Mouse (Mus musculus) 416B (cell line): ENCODE results near the gene Plxnb1.

ENCODE experiments used
- DNase-seq: peaks from one replicate; pipeline ENCODE4 v3.0.0; 2011; ENCODE audit warnings: low read depth

Gene Plxnb1

DNA sequence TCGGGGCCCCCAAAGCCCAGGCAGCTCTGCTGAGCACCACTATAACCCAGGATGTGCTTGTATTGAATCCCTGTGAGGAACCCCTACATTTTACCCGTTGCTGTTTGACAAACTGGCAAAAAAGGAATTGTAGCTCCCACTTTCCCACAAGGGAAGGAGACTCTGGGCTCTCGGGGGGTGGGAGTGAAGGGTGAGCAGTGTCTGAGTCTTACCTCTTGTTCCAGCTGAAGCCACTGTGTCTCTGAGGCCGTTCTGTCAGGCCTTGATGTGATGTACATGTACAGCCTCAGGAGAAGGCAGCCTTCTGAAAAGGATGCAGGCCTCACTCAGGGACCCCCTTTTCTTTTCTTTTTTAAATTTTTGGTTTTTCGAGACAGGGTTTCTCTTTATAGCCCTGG, 34.3 kb upstream of the Plxnb1 start:
- DNase-seq: no peak

GRCm38 (mm10) chr9:109068095-109068735, 27.0 kb upstream of the Plxnb1 start:
- DNase-seq: no peak

DNA sequence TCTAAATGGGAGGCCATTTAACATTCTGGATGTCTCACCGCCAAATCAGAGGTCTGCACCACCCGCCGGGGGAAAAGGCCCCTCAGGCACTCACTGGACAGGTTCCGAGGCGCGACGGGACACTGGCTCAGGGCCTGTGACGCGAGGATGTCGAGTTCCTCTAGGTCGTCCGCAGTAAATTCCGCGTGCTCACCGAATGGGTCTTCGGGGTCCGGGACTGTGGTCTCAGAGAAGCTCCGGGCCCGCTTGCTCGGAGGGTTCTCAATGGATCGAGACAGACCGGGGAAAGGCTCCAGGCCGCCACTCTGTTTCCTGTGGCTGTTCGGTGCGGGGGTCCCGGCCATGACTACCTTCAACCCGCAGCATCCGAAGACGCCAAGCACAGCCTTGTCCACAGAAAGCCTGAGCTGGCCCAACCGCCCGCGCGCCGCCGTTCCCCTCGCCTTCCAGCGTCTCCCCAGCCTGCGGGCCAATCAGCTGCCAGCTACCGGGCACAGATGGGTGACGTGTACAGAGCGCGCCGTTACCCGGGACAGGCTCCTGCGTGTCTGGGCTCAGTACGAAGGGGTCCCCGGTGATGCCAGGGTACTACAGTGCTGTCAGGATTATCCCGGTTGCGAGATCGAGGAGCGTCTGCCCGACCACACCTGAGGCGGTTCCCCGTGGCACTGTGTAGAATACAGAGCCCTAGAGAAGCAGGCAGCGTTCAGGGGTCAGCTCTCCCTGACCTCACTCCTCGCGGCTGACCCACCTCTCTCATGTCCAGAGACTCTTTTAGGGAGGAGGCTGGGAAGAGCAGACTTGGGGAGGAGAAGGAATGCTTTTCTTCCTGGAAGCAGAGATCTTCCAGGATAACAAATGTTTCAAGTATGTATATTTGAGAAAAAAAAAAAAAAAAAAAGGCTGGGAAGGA, 21.3 kb upstream of the Plxnb1 start, which contains the start of gene Atrip:
Atrip (minus strand) TSS at position 464 of the 913 bp plus-strand sequence.
- peak; percentile 86 for DNase-seq

GRCm38 (mm10) chr9:109080516-109080915, 14.7 kb upstream of the Plxnb1 start:
- DNase-seq: no peak

GRCm38 (mm10) chr9:109081749-109082123, 13.5 kb upstream of the Plxnb1 start:
- DNase-seq: no peak

DNA sequence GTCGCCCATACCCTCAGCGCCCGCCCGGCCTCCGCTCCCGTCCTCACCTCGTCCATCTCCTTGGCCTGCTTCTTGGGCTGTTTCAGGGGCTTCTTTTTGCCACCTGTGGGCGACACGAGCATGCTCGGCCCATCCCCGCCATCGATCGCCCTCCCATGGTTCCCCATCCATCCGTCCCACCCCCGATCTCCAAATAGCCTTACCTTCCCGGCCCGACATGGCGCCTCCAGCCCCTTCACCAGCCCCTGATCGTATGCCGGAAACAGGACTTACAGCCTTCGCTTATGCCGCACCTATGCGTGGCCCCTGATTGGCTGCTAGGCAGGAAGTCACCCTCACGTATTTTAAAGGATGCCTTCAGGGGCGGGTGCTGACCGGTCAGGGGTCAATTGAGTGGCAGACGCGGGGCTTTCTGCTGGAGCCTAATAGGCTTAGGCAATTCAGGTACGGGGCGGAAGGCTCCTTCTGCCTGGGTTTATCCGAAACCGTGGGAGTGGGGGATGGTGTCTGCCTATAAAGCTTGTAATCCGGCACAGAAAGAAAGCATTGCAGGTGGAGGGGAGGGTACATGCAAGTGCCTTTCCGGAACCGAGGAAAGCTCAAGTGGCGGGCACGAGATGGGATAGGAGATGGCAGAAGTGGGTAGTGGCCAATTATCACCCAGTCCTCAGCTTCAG, 12.9 kb upstream of the Plxnb1 start, which contains the start of the genes Ccdc51 and Tma7:
Ccdc51 (plus strand) TSS at position 370 of the 677 bp plus-strand sequence.
Tma7 (minus strand) TSS at position 464 of the 677 bp plus-strand sequence.
- DNase-seq: peak; percentile 96

- DNase-seq: peak; percentile 77
Measured at GRCm38 (mm10) chr9:109084922-109085321, 10.3 kb upstream of the Plxnb1 start.

- no peak for DNase-seq
Measured at GRCm38 (mm10) chr9:109087987-109088386, 7.2 kb upstream of the Plxnb1 start.

DNA sequence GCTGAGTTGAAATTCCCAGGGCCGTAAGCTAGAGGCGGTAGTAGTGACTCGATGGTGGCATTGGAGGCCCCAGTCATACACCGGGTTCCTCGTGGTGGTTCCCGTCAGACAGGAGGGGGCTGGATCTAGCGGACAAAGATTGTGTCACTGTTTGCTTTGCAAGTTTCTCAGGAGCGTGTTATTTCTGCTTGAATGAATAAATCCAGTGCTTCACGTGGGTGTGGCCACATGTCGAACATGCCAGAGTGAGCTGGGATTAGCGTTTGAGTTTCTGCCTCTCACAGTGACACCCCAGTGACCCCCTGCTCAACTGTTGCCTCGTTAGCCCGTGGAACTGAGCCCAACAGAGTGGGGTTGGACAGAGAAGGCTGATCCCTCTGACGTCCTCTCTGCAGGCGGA, 4.7 kb upstream of the Plxnb1 start:
- no peak for DNase-seq

GRCm38 (mm10) chr9:109091802-109092201, 3.4 kb upstream of the Plxnb1 start:
- no peak for DNase-seq

DNA sequence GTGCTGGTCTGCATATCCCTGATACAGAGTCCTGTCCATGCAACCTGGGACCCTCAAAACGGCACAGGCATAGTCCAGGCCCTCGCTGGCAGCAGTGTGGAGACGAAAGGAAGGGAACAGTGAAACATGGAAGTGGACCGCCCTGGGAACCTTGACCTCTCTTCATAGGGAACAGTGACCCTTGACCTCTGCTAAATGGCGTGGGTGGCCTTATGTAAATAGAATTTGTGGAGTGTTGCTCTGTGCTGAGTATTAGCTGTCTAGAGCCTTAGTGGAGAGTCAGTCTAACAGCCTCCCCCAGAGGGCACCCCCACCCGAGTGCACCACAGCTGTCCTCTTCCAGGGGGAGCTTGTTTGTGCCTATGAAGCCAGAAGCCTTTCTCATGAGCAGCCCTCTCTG, 2.4 kb upstream of the Plxnb1 start:
- DNase-seq: no peak

DNA sequence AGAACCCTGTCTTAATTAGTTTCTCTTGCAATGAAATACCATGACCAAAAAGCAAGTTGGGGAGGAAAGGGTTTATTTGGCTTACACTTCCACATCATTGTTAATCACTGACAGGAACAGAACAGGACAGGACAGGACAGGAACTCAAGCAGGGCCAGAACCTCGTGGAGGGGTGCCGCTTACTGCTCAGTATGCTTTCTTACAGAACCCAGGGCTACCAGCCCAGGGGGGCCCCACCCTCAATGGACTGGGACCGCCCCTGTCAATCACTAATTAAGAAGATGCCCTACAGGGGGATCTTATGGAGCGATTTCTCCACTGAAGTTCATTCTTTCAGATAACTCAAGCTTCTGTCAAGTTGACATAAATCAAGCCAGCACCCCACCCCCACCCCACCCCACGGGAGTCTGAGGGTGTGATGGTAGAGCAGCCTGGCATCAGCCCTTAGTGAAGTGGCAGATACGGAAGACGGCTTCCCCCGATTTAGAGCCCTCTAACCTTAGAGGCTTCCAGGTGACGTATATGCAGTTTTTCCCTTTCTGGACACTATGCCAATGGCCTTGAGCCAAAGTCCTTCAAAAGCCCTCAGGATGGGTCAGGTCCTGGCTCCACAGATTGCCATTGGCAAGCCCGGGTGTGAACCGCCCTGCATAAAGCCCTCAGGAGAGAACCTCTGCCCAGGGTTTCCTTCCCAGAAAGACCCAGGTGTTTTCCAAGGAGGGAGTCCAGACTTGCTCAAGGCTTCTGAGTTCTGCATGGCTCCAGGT, 1.2 kb upstream of the Plxnb1 start:
- no peak for DNase-seq

- DNase-seq: no peak
Measured at GRCm38 (mm10) chr9:109094553-109095136, 544 bp upstream of the Plxnb1 start.

DNA sequence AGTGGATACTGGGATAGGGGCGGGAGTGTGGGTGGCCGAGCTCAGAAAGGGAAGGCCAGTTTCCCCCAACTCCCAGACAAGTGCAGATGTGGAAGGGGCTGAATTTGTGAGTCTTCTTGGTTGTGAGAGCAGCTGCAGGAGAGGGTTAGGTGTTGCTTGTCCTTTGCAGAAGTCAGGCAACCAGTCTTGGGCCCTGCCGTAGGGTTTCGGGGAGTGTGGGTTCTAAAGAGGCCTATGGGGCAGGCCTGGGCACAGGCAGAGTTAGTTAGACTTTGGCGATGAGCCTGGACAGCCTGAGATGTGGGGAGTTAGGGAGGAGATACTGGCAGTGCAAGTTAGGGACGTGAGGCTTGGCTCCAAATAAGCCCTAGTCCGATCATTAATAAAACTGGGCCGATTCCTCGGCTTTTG, 1.1 kb downstream of the Plxnb1 start:
- DNase-seq: no peak

- DNase-seq: no peak
Measured at GRCm38 (mm10) chr9:109096856-109097255, 1.7 kb downstream of the Plxnb1 start.

DNA sequence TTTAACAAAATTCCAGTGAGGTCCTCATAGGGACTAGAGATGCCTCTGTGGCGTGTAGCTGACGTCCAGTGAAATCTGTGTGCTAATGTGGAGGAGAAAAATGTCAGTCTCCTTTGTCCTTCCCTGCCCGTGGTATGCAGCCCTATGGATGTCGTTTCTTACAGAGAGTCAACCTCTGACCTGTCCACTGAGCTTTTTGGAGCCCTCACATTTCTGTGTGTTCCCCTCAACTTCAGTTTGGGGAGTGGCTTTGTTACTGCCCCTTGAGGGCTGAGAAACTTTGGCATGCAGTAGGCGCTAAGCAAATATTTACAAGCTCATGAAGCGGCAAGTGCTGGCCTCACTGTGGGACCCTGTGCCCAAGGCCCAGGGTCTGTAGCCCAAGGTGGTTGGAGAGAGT, 2.1 kb downstream of the Plxnb1 start:
- no peak for DNase-seq

GRCm38 (mm10) chr9:109097831-109098230, 2.6 kb downstream of the Plxnb1 start:
- DNase-seq: no peak

DNA sequence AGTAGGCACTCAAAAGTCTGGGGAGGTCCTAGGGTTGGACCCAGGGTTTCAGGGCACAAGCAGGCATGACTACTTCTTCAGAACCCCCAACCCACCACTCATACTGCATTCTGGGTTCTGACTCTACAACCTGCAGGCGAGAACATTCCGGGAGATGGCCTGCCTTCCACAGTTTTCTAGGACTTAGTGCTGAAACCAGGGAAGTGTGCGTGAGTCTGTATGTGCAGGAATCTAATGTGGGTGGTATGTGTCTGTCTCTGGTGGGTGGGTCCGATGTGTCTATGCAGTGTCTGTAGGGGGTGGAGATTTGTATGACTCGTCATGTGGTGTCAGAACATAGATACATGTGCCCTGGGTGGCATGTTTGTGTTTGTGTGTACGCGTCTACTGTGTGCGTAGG, 3.2 kb downstream of the Plxnb1 start:
- DNase-seq: no peak

- DNase-seq: no peak
Measured at GRCm38 (mm10) chr9:109098969-109099368, 3.8 kb downstream of the Plxnb1 start.

GRCm38 (mm10) chr9:109100307-109100928, 5.2 kb downstream of the Plxnb1 start:
- DNase-seq: no peak

DNA sequence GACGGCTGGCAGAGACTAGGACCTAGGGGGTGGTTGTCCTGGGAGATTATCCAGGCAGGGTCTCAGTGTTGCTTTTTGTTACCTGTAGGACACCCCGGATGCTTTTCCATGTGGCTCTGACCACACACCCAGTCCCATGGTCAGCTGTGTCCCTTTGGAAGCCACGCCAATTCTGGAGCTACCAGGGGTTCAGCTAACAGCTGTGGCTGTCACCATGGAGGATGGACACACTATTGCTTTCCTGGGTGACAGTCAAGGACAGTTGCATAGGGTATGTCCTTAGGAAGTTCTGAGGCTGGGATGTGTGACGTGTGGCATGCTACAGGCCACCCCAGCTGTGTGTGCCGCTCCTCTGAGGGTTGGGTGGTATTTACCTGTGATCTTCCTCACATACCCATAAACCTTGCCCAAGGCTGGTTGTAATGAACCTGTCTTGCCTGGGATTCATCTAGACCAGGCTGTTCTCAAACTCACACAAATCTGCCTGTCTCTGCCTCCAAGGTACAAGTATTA, 6.8 kb downstream of the Plxnb1 start:
- DNase-seq: no peak
